Mouse (Mus musculus) telencephalon, adult 2 months (tissue): Measurements from ENCODE around the gene Rprd1b.

Experiments used
- DNase-seq: peaks from one replicate; pipeline ENCODE4 v3.0.0-alpha.2; 2011; ENCODE audit warnings: low read depth, low spot score

The Rprd1b gene

GRCm38 (mm10) chr2:158122814-158123213, 94.5 kb downstream of the Rprd1b start:
- no peak for DNase-seq

GRCm38 (mm10) chr2:158127245-158127644, 98.9 kb downstream of the Rprd1b start:
- no peak for DNase-seq

GRCm38 (mm10) chr2:158127872-158128271, 99.6 kb downstream of the Rprd1b start:
- no peak for DNase-seq

- DNase-seq: no peak
These were observed 100.3 kb downstream of the Rprd1b start for GRCm38 (mm10) chr2:158128461-158129130.

GRCm38 (mm10) chr2:158129291-158130002, 101.2 kb downstream of the Rprd1b start:
- DNase-seq: no peak

- no peak for DNase-seq
These were observed 102.2 kb downstream of the Rprd1b start for GRCm38 (mm10) chr2:158130391-158130986.

- DNase-seq: no peak
These were observed 103.0 kb downstream of the Rprd1b start for GRCm38 (mm10) chr2:158131197-158131835.

GRCm38 (mm10) chr2:158132320-158132719, 104.0 kb downstream of the Rprd1b start:
- no peak for DNase-seq

- no peak for DNase-seq
These were observed 104.8 kb downstream of the Rprd1b start for GRCm38 (mm10) chr2:158133050-158133449.

- no peak for DNase-seq
These were observed 107.9 kb downstream of the Rprd1b start for GRCm38 (mm10) chr2:158136205-158136604.

GRCm38 (mm10) chr2:158137771-158138170, 109.5 kb downstream of the Rprd1b start:
- no peak for DNase-seq

- no peak for DNase-seq
These were observed 110.5 kb downstream of the Rprd1b start for GRCm38 (mm10) chr2:158138778-158139177.

GRCm38 (mm10) chr2:158139628-158140027, 111.3 kb downstream of the Rprd1b start:
- DNase-seq: peak; percentile 38

- DNase-seq: no peak
These were observed 112.4 kb downstream of the Rprd1b start for GRCm38 (mm10) chr2:158140664-158141063.

- no peak for DNase-seq
These were observed 113.0 kb downstream of the Rprd1b start for GRCm38 (mm10) chr2:158141271-158141670.

- no peak for DNase-seq
These were observed 113.6 kb downstream of the Rprd1b start for GRCm38 (mm10) chr2:158141690-158142440.

- no peak for DNase-seq
These were observed 114.7 kb downstream of the Rprd1b start for GRCm38 (mm10) chr2:158142981-158143380.

- DNase-seq: no peak
These were observed 115.5 kb downstream of the Rprd1b start for GRCm38 (mm10) chr2:158143816-158144215.

- DNase-seq: no peak
These were observed 116.0 kb downstream of the Rprd1b start for GRCm38 (mm10) chr2:158144263-158144662.

GRCm38 (mm10) chr2:158144750-158145527, 116.6 kb downstream of the Rprd1b start:
- DNase-seq: no peak
